Mouse (Mus musculus) neural tube, embryonic 11.5 days (tissue): Measurements from ENCODE around the gene Adad2. TPM values are rescaled to one million over a fixed set of nuclear protein-coding genes. Genes with fewer than 3 reads are reported as not detected.
A peak's percentile ranks its signal among the peaks of the same experiment; 100 is the strongest.

Source experiments
- ATAC-seq: fragments of 200-750 bp; cut with Nextera tagmentation; 2 replicates; pipeline ENCODE4 v1.8.0; 2017; ENCODE audit warnings: moderate number of reproducible peaks, mild to moderate bottlenecking, moderate TSS enrichment, moderate library complexity; ENCODE audit not compliant: insufficient read depth, low FRiP score, low TSS enrichment
- DNase-seq: peaks from one replicate; pipeline ENCODE4 v3.0.0-alpha.2; 2015; ENCODE audit warnings: low spot score
- H3K27ac ChIP-seq: fragments of 300-500 bp; sonication (generic); 2 replicates; pipeline ENCODE4 v1.5.1; 2014; ENCODE audit warnings: low read depth, mild to moderate bottlenecking, low read length
- H3K27me3 ChIP-seq: fragments of 300-500 bp; sonication (generic); 2 replicates; pipeline ENCODE4 v1.6.1; 2014; ENCODE audit warnings: mild to moderate bottlenecking, low read length, mixed read lengths; ENCODE audit not compliant: control insufficient read depth, insufficient read depth
- H3K36me3 ChIP-seq: fragments of 300-500 bp; sonication (generic); 2 replicates; pipeline ENCODE4 v1.6.1; 2014; ENCODE audit warnings: mild to moderate bottlenecking, low read length, moderate library complexity, mixed read lengths; ENCODE audit not compliant: control insufficient read depth, insufficient read depth
- H3K4me1 ChIP-seq: fragments of 300-500 bp; sonication (generic); 2 replicates; pipeline ENCODE4 v1.6.1; 2014; ENCODE audit warnings: low read length, mixed read lengths; ENCODE audit not compliant: control insufficient read depth, insufficient read depth
- H3K4me2 ChIP-seq: fragments of 300-500 bp; sonication (generic); 2 replicates; pipeline ENCODE4 v1.6.1; 2014; ENCODE audit warnings: low read depth, mild to moderate bottlenecking, moderate library complexity
- H3K4me3 ChIP-seq: fragments of 300-500 bp; sonication (generic); 2 replicates; pipeline ENCODE4 v1.5.1; 2014; ENCODE audit warnings: low read depth, low read length
- H3K9ac ChIP-seq: fragments of 300-500 bp; sonication (generic); 2 replicates; pipeline ENCODE4 v1.6.1; 2014; ENCODE audit warnings: mild to moderate bottlenecking, low read length
- H3K9me3 ChIP-seq: fragments of 300-500 bp; sonication (generic); 2 replicates; pipeline ENCODE4 v1.6.1; 2016; ENCODE audit warnings: low read length; ENCODE audit not compliant: control insufficient read depth
- WGBS: fragments of 180-500 bp; shearing (Covaris S2); extraction: QIAGEN DNeasy Blood & Tissue Kit; methylation state at CpG from one replicate; pipeline ENCODE4 v1.1.7; 2014; 5-methylcytosine and 5-hydroxymethylcytosine counted together
- polyA plus RNA-seq: library from polyadenylated mRNA; unstranded; fragments of >200 nt; fragmentation: Nextera tagmentation; extraction: Ambion mirVana; gene quantifications from 2 replicates; pipeline ENCODE4 v1.2.1, GENCODE M21; 2014

Gene Adad2
- polyA plus RNA-seq, 1 experiment from 2014 or later, result not detected

GRCm38 (mm10) chr8:119604398-119604803 is 8.1 kb upstream of the Adad2 start:
- no peak for DNase-seq
- peak overlapping the region; percentile 82 for H3K9ac ChIP-seq
- no peak overlapping the region for H3K27ac ChIP-seq
- H3K27me3 ChIP-seq, result no peaks in the 10 kb centered on the region
- 50% methylated on average over 12 of the region's 12 CpGs for WGBS
- H3K4me3 ChIP-seq, result peak overlapping the region; percentile 84
- H3K4me2 ChIP-seq, result peak overlapping the region; percentile 74
- peaks cover 6% of the 10 kb centered on the region for H3K4me1 ChIP-seq
- peaks cover 7% of the 10 kb centered on the region for H3K36me3 ChIP-seq
- ATAC-seq, result no peak
- no peaks in the 10 kb centered on the region for H3K9me3 ChIP-seq

- peaks cover 6% of the 10 kb centered on the region for H3K4me1 ChIP-seq
- peaks cover 6% of the 10 kb centered on the region for H3K36me3 ChIP-seq
- no peaks in the 10 kb centered on the region for H3K27me3 ChIP-seq
- H3K4me3 ChIP-seq, result peak within 1 kb of the TSS; percentile 84
- 0% methylated on average over 23 of the region's 23 CpGs for WGBS
- H3K9ac ChIP-seq, result peak within 1 kb of the TSS; percentile 82
- peak; percentile 93 for DNase-seq
- H3K4me2 ChIP-seq, result peak within 1 kb of the TSS; percentile 74
- H3K9me3 ChIP-seq, result no peaks in the 10 kb centered on the region
- H3K27ac ChIP-seq, result no peak within 1 kb of the TSS
- ATAC-seq, result peak; percentile 58; the same call in 1 of the 2 replicates
Measured at GRCm38 (mm10) chr8:119604996-119605395, 7.6 kb upstream of the Adad2 start, which contains the start of gene Taf1c. Taf1c (minus strand) TSS chr8:119605222.

GRCm38 (mm10) chr8:119606224-119606623 is 6.3 kb upstream of the Adad2 start:
- 85% methylated on average over 2 of the region's 2 CpGs for WGBS
- Histone ChIP-seq H3K36me3 (peaks cover 4% of the 10 kb centered on the region), H3K9ac (no peak overlapping the region), H3K4me1 (peaks cover 6% of the 10 kb centered on the region), H3K4me3 (no peak overlapping the region), H3K9me3 (no peaks in the 10 kb centered on the region), H3K27ac (no peak overlapping the region), H3K4me2 (no peak overlapping the region), H3K27me3 (no peaks in the 10 kb centered on the region)
- ATAC-seq, result no peak
- no peak for DNase-seq

GRCm38 (mm10) chr8:119615096-119615495 is 2.5 kb downstream of the Adad2 start:
- H3K9ac ChIP-seq, result no peak overlapping the region
- H3K27me3 ChIP-seq, result no peaks in the 10 kb centered on the region
- H3K4me1 ChIP-seq, result no peaks in the 10 kb centered on the region
- H3K36me3 ChIP-seq, result no peaks in the 10 kb centered on the region
- no peak overlapping the region for H3K27ac ChIP-seq
- no peak overlapping the region for H3K4me3 ChIP-seq
- WGBS, result 79% methylated on average over 14 of the region's 14 CpGs
- ATAC-seq (no peak), DNase-seq (no peak)
- H3K9me3 ChIP-seq, result no peaks in the 10 kb centered on the region
- H3K4me2 ChIP-seq, result no peak overlapping the region

GRCm38 (mm10) chr8:119616358-119616757 is 3.8 kb downstream of the Adad2 start:
- H3K27me3 ChIP-seq, result no peaks in the 10 kb centered on the region
- H3K9me3 ChIP-seq, result no peaks in the 10 kb centered on the region
- WGBS, result 76% methylated on average over 5 of the region's 7 CpGs
- no peak overlapping the region for H3K4me2 ChIP-seq
- no peak for ATAC-seq
- H3K36me3 ChIP-seq, result no peaks in the 10 kb centered on the region
- H3K4me3 ChIP-seq, result no peak overlapping the region
- no peak for DNase-seq
- H3K9ac ChIP-seq, result no peak overlapping the region
- no peaks in the 10 kb centered on the region for H3K4me1 ChIP-seq
- H3K27ac ChIP-seq, result no peak overlapping the region

GRCm38 (mm10) chr8:119616811-119617210 is 4.3 kb downstream of the Adad2 start:
- no peak for ATAC-seq

GRCm38 (mm10) chr8:119617586-119617985 is 5.0 kb downstream of the Adad2 start:
- DNase-seq, result no peak
- no peak overlapping the region for H3K4me3 ChIP-seq
- H3K9me3 ChIP-seq, result no peaks in the 10 kb centered on the region
- no peaks in the 10 kb centered on the region for H3K27me3 ChIP-seq
- no peak overlapping the region for H3K27ac ChIP-seq
- no peaks in the 10 kb centered on the region for H3K4me1 ChIP-seq
- H3K4me2 ChIP-seq, result no peak overlapping the region
- WGBS, result 91% methylated on average over 5 of the region's 5 CpGs
- no peaks in the 10 kb centered on the region for H3K36me3 ChIP-seq
- H3K9ac ChIP-seq, result no peak overlapping the region
- no peak for ATAC-seq

More at GRCm38 (mm10) chr8:119616811-119617210, 4.3 kb downstream of the Adad2 start:
- H3K4me2 ChIP-seq, result no peak overlapping the region
- no peak overlapping the region for H3K9ac ChIP-seq
- WGBS, result 88% methylated on average over 4 of the region's 4 CpGs
- no peaks in the 10 kb centered on the region for H3K27me3 ChIP-seq
- no peak overlapping the region for H3K4me3 ChIP-seq
- H3K27ac ChIP-seq, result no peak overlapping the region
- H3K4me1 ChIP-seq, result no peaks in the 10 kb centered on the region
- H3K9me3 ChIP-seq, result no peaks in the 10 kb centered on the region
- no peak for DNase-seq
- no peaks in the 10 kb centered on the region for H3K36me3 ChIP-seq

- H3K36me3 ChIP-seq, result no peaks in the 10 kb centered on the region
Measured at GRCm38 (mm10) chr8:119618887-119619286, 6.3 kb downstream of the Adad2 start.

GRCm38 (mm10) chr8:119620116-119620840 is 7.7 kb downstream of the Adad2 start:
- no peak overlapping the region for H3K4me3 ChIP-seq
- no peaks in the 10 kb centered on the region for H3K9me3 ChIP-seq
- ATAC-seq, result no peak
- H3K27me3 ChIP-seq, result no peaks in the 10 kb centered on the region
- WGBS, result 78% methylated on average over 6 of the region's 6 CpGs
- H3K9ac ChIP-seq, result no peak overlapping the region
- no peak overlapping the region for H3K4me2 ChIP-seq
- no peak for DNase-seq
- H3K36me3 ChIP-seq, result no peaks in the 10 kb centered on the region
- H3K27ac ChIP-seq, result no peak overlapping the region
- H3K4me1 ChIP-seq, result no peaks in the 10 kb centered on the region

More at GRCm38 (mm10) chr8:119618887-119619286, 6.3 kb downstream of the Adad2 start:
- ATAC-seq (no peak), DNase-seq (no peak)
- 86% methylated on average over 5 of the region's 5 CpGs for WGBS
- H3K27ac ChIP-seq, result no peak overlapping the region
- H3K9ac ChIP-seq, result no peak overlapping the region
- H3K4me1 ChIP-seq, result no peaks in the 10 kb centered on the region
- no peak overlapping the region for H3K4me2 ChIP-seq
- H3K4me3 ChIP-seq, result no peak overlapping the region
- H3K27me3 ChIP-seq, result no peaks in the 10 kb centered on the region
- no peaks in the 10 kb centered on the region for H3K9me3 ChIP-seq
